Mouse (Mus musculus) spleen, postnatal 4 days (tissue): ENCODE measurements around the gene Zfp423.

Source experiments
- DNase-seq, 2 experiments: peaks; one replicate each; pipeline ENCODE4 v3.0.0; 2022; ENCODE audit warnings: low spot score in 2 of 2

The Zfp423 gene

GRCm38 (mm10) chr8:87836866-87837265 is 122.5 kb downstream of the Zfp423 start:
- peak in 1 of 2 experiments; percentile 16 for DNase-seq

- no peak for DNase-seq
Measured at GRCm38 (mm10) chr8:87835924-87836323, 123.5 kb downstream of the Zfp423 start.

- no peak for DNase-seq
Measured at GRCm38 (mm10) chr8:87835411-87835821, 124.0 kb downstream of the Zfp423 start.

- DNase-seq = no peak
Measured at GRCm38 (mm10) chr8:87834656-87835055, 124.7 kb downstream of the Zfp423 start.

- no peak for DNase-seq
Measured at GRCm38 (mm10) chr8:87833841-87834620, 125.4 kb downstream of the Zfp423 start.

GRCm38 (mm10) chr8:87833339-87833738 is 126.1 kb downstream of the Zfp423 start:
- DNase-seq = no peak

GRCm38 (mm10) chr8:87832381-87833325 is 126.7 kb downstream of the Zfp423 start:
- DNase-seq = no peak

GRCm38 (mm10) chr8:87831567-87831966 is 127.8 kb downstream of the Zfp423 start:
- DNase-seq = no peak

GRCm38 (mm10) chr8:87831116-87831515 is 128.3 kb downstream of the Zfp423 start:
- no peak for DNase-seq

- DNase-seq = no peak
Measured at GRCm38 (mm10) chr8:87830200-87830599, 129.2 kb downstream of the Zfp423 start.

GRCm38 (mm10) chr8:87826013-87826660 is 133.3 kb downstream of the Zfp423 start:
- DNase-seq = no peak

GRCm38 (mm10) chr8:87823172-87823571 is 136.2 kb downstream of the Zfp423 start:
- DNase-seq = no peak

- no peak for DNase-seq
Measured at GRCm38 (mm10) chr8:87822690-87823089, 136.7 kb downstream of the Zfp423 start.

GRCm38 (mm10) chr8:87822175-87822574 is 137.2 kb downstream of the Zfp423 start:
- DNase-seq = no peak

GRCm38 (mm10) chr8:87821655-87822054 is 137.7 kb downstream of the Zfp423 start:
- DNase-seq = no peak

GRCm38 (mm10) chr8:87819263-87819662 is 140.1 kb downstream of the Zfp423 start:
- DNase-seq = no peak

- no peak for DNase-seq
Measured at GRCm38 (mm10) chr8:87818506-87818905, 140.9 kb downstream of the Zfp423 start.

- no peak for DNase-seq
Measured at GRCm38 (mm10) chr8:87816141-87816540, 143.3 kb downstream of the Zfp423 start.

GRCm38 (mm10) chr8:87812661-87813060 is 146.7 kb downstream of the Zfp423 start:
- no peak for DNase-seq

GRCm38 (mm10) chr8:87812069-87812449 is 147.3 kb downstream of the Zfp423 start:
- DNase-seq = no peak

- no peak for DNase-seq
Measured at GRCm38 (mm10) chr8:87811399-87812068, 147.9 kb downstream of the Zfp423 start.

- DNase-seq = no peak
Measured at GRCm38 (mm10) chr8:87810771-87811170, 148.6 kb downstream of the Zfp423 start.
